Mouse (Mus musculus): ENCODE results near the gene Kif26b.

The Kif26b gene

GRCm38 (mm10) chr1:178716411-178716810 lies 187.5 kb downstream of the Kif26b start:
- no peak for DNase-seq (ENCODE audit: low spot score)

- DNase-seq (ENCODE audit: low spot score) = no peak
Observed at GRCm38 (mm10) chr1:178720821-178721220, 191.9 kb downstream of the Kif26b start.

- no peak for DNase-seq (ENCODE audit: low spot score)
Observed at GRCm38 (mm10) chr1:178722793-178723192, 193.9 kb downstream of the Kif26b start.

- DNase-seq (ENCODE audit: low spot score) = no peak
Observed at GRCm38 (mm10) chr1:178725536-178725935, 196.6 kb downstream of the Kif26b start.

GRCm38 (mm10) chr1:178728256-178728655 lies 199.3 kb downstream of the Kif26b start:
- DNase-seq (ENCODE audit: low spot score) = no peak

GRCm38 (mm10) chr1:178730271-178730670 lies 201.3 kb downstream of the Kif26b start:
- no peak for DNase-seq (ENCODE audit: low spot score)

- DNase-seq (ENCODE audit: low spot score) = no peak
Observed at GRCm38 (mm10) chr1:178733035-178733434, 204.1 kb downstream of the Kif26b start.

- no peak for DNase-seq (ENCODE audit: low spot score)
Observed at GRCm38 (mm10) chr1:178734576-178734975, 205.7 kb downstream of the Kif26b start.

- DNase-seq (ENCODE audit: low spot score) = no peak
Observed at GRCm38 (mm10) chr1:178736931-178737330, 208.0 kb downstream of the Kif26b start.

- no peak for DNase-seq (ENCODE audit: low spot score)
Observed at GRCm38 (mm10) chr1:178743820-178744219, 214.9 kb downstream of the Kif26b start.

- DNase-seq (ENCODE audit: low spot score) = no peak
Observed at GRCm38 (mm10) chr1:178744526-178744925, 215.6 kb downstream of the Kif26b start.

- DNase-seq (ENCODE audit: low spot score) = no peak
Observed at GRCm38 (mm10) chr1:178744961-178745360, 216.0 kb downstream of the Kif26b start.

GRCm38 (mm10) chr1:178745471-178745870 lies 216.5 kb downstream of the Kif26b start:
- DNase-seq (ENCODE audit: low spot score) = no peak

GRCm38 (mm10) chr1:178747279-178748221 lies 218.6 kb downstream of the Kif26b start:
- DNase-seq (ENCODE audit: low spot score) = no peak

- no peak for DNase-seq (ENCODE audit: low spot score)
Observed at GRCm38 (mm10) chr1:178748222-178748600, 219.3 kb downstream of the Kif26b start.

- no peak for DNase-seq (ENCODE audit: low spot score)
Observed at GRCm38 (mm10) chr1:178748617-178749016, 219.7 kb downstream of the Kif26b start.

GRCm38 (mm10) chr1:178749786-178750185 lies 220.9 kb downstream of the Kif26b start:
- no peak for DNase-seq (ENCODE audit: low spot score)

- no peak for DNase-seq (ENCODE audit: low spot score)
Observed at GRCm38 (mm10) chr1:178758441-178758840, 229.5 kb downstream of the Kif26b start.

GRCm38 (mm10) chr1:178762125-178762741 lies 233.3 kb downstream of the Kif26b start:
- DNase-seq (ENCODE audit: low spot score) = no peak

- DNase-seq (ENCODE audit: low spot score) = no peak
Observed at GRCm38 (mm10) chr1:178764914-178765313, 236.0 kb downstream of the Kif26b start.

GRCm38 (mm10) chr1:178765650-178766049 lies 236.7 kb downstream of the Kif26b start:
- DNase-seq (ENCODE audit: low spot score) = no peak

GRCm38 (mm10) chr1:178768976-178769375 lies 240.1 kb downstream of the Kif26b start:
- DNase-seq (ENCODE audit: low spot score) = no peak

- no peak for DNase-seq (ENCODE audit: low spot score)
Observed at GRCm38 (mm10) chr1:178769988-178770387, 241.1 kb downstream of the Kif26b start.
